ENCODE assay signal across 8 mouse cellular contexts in the genomic region with DNA sequence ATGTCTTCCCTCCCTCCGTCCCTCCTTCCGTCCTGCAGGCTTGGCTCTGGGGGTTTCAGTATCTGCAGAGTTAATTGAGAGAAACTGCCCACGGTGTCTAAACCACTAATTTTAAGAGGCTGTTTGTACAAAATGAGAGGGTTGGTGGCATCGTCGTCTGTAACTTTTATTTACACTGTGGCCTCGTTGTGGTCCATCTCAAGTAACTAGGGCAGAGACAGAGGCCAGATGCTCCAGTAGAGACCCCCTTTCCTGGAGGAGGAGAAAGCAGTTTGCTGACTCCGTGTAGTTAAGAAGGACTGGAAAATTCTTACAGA. TPM values are rescaled to one million over a fixed set of nuclear protein-coding genes. Genes with fewer than 3 reads are reported as not detected.
DNase-seq lines count a peak whose midpoint lies in the region; ATAC-seq lines count a peak whose summit lies in the region.

No protein-coding gene starts in this region.

- peak overlapping the region; percentile 90 for H3K9ac ChIP-seq in kidney, embryonic 15.5 days
- peak overlapping the region; percentile 89 for H3K9ac ChIP-seq in hindbrain, embryonic 14.5 days
- peak overlapping the region; percentile 95 for H3K9ac ChIP-seq in midbrain, embryonic 15.5 days

- peak overlapping the region; percentile 99 for H3K27ac ChIP-seq in kidney, embryonic 15.5 days
- peak overlapping the region; percentile 98 for H3K27ac ChIP-seq in brown adipose tissue, adult 24 weeks (replicated peaks; ENCODE audit: low read depth, low read length)
- H3K27ac ChIP-seq in hindbrain, embryonic 14.5 days, result peak overlapping the region; percentile 96
- H3K27ac ChIP-seq in midbrain, embryonic 15.5 days, result peak overlapping the region; percentile 96

- peak overlapping the region; percentile 90 for H3K4me2 ChIP-seq in kidney, embryonic 15.5 days
- peak overlapping the region; percentile 64 for H3K4me2 ChIP-seq in hindbrain, embryonic 14.5 days (replicated peaks)
- H3K4me2 ChIP-seq in midbrain, embryonic 15.5 days, result peak overlapping the region; percentile 54

- H3K36me3 ChIP-seq in kidney, embryonic 15.5 days, result peaks cover 13% of the 10 kb centered on the region; the same call in 1 of the 2 replicates
- peaks cover 7% of the 10 kb centered on the region; the same call in 1 of the 2 replicates for H3K36me3 ChIP-seq in hindbrain, embryonic 14.5 days (replicated peaks; ENCODE audit: control insufficient read depth, insufficient read depth)
- no peaks in the 10 kb centered on the region for H3K36me3 ChIP-seq in midbrain, embryonic 15.5 days (replicated peaks)

- H3K9me3 ChIP-seq in kidney, embryonic 15.5 days (replicated peaks), result no peaks in the 10 kb centered on the region
- no peaks in the 10 kb centered on the region for H3K9me3 ChIP-seq in hindbrain, embryonic 14.5 days (ENCODE audit: control insufficient read depth, low read length)
- no peaks in the 10 kb centered on the region for H3K9me3 ChIP-seq in midbrain, embryonic 15.5 days

- under 1% methylated on average over 7 of the region's 7 CpGs for WGBS in kidney, embryonic 15.5 days
- 1% methylated on average over 7 of the region's 7 CpGs for WGBS in hindbrain, embryonic 14.5 days
- WGBS in midbrain, embryonic 15.5 days, result 0% methylated on average over 7 of the region's 7 CpGs

- ATAC-seq in kidney, embryonic 15.5 days (replicated peaks; ENCODE audit: low FRiP score), result no peak
- no peak for ATAC-seq in hindbrain, embryonic 14.5 days (ENCODE audit: low FRiP score)
- no peak for ATAC-seq in midbrain, embryonic 15.5 days (replicated peaks)

- H3K4me1 ChIP-seq in kidney, embryonic 15.5 days, result peaks cover 55% of the 10 kb centered on the region
- H3K4me1 ChIP-seq in brown adipose tissue, adult 24 weeks (ENCODE audit: control insufficient read depth, insufficient read depth, insufficient read length, low read length), result peaks cover 9% of the 10 kb centered on the region
- H3K4me1 ChIP-seq in hindbrain, embryonic 14.5 days (replicated peaks; ENCODE audit: control insufficient read depth, insufficient read depth, low read length), result peaks cover 44% of the 10 kb centered on the region
- H3K4me1 ChIP-seq in midbrain, embryonic 15.5 days, result peaks cover 52% of the 10 kb centered on the region

- no peaks in the 10 kb centered on the region for H3K27me3 ChIP-seq in kidney, embryonic 15.5 days
- H3K27me3 ChIP-seq in hindbrain, embryonic 14.5 days (ENCODE audit: control insufficient read depth, insufficient read depth, low read length), result no peaks in the 10 kb centered on the region
- H3K27me3 ChIP-seq in midbrain, embryonic 15.5 days (replicated peaks), result no peaks in the 10 kb centered on the region

- peak overlapping the region; percentile 71 for H3K4me3 ChIP-seq in kidney, embryonic 15.5 days (replicated peaks)
- H3K4me3 ChIP-seq in brown adipose tissue, adult 24 weeks (ENCODE audit: insufficient read depth, low read depth, low read length), result peak overlapping the region; percentile 98
- peak overlapping the region; percentile 86 for H3K4me3 ChIP-seq in hindbrain, embryonic 14.5 days (replicated peaks; ENCODE audit: low read length)
- peak overlapping the region; percentile 55 for H3K4me3 ChIP-seq in midbrain, embryonic 15.5 days

- DNase-seq in kidney, postnatal 14 days, result no peak
- DNase-seq in hindbrain, embryonic 14.5 days (ENCODE audit: low spot score), result peak; percentile 39
- no peak for DNase-seq in frontal cortex, postnatal 25 days (ENCODE audit: low spot score in 2 of 2)
- DNase-seq in layer of hippocampus, adult 9-11 months, result no peak
- no peak for DNase-seq in spleen, adult 12 weeks (ENCODE audit: low spot score)

RNA-seq across cellular contexts. Expression of gene Ptpa, which starts 0.8 kb away (rescaled TPM):
- polyA plus RNA-seq in kidney, embryonic 15.5 days (2015; fragmentation: Nextera tagmentation; extraction: Ambion mirVana), result 162 and 175 TPM in 2 replicates
- 83.8 and 94.3 TPM in 2 replicates for polyA plus RNA-seq in brown adipose tissue, adult 24 weeks (2012; ENCODE audit: insufficient read depth, insufficient read length, missing spikeins)
- polyA plus RNA-seq in hindbrain, embryonic 14.5 days (2014; fragmentation: Nextera tagmentation; extraction: Ambion mirVana), result 71.7 and 79.8 TPM in 2 replicates
- polyA plus RNA-seq in midbrain, embryonic 15.5 days (2015; fragmentation: Nextera tagmentation; extraction: Ambion mirVana), result 152 and 155 TPM in 2 replicates

RNA-seq across cellular contexts. Expression of gene Crat, which starts 1.0 kb away (rescaled TPM):
- polyA plus RNA-seq in kidney, embryonic 15.5 days (2015; fragmentation: Nextera tagmentation; extraction: Ambion mirVana), result 27.2 and 30.9 TPM in 2 replicates
- polyA plus RNA-seq in brown adipose tissue, adult 24 weeks (2012; ENCODE audit: insufficient read depth, insufficient read length, missing spikeins), result 378 and 560 TPM in 2 replicates
- 30.3 and 32.0 TPM in 2 replicates for polyA plus RNA-seq in hindbrain, embryonic 14.5 days (2014; fragmentation: Nextera tagmentation; extraction: Ambion mirVana)
- 22.5 and 23.9 TPM in 2 replicates for polyA plus RNA-seq in midbrain, embryonic 15.5 days (2015; fragmentation: Nextera tagmentation; extraction: Ambion mirVana)

RNA-seq across cellular contexts. Expression of gene Dolpp1, which starts 24.6 kb away (rescaled TPM):
- 36.9 and 37.7 TPM in 2 replicates for polyA plus RNA-seq in kidney, embryonic 15.5 days (2015; fragmentation: Nextera tagmentation; extraction: Ambion mirVana)
- polyA plus RNA-seq in brown adipose tissue, adult 24 weeks (2012; ENCODE audit: insufficient read depth, insufficient read length, missing spikeins), result 10.4 and 13.8 TPM in 2 replicates
- polyA plus RNA-seq in hindbrain, embryonic 14.5 days (2014; fragmentation: Nextera tagmentation; extraction: Ambion mirVana), result 51.6 and 54.2 TPM in 2 replicates
- polyA plus RNA-seq in midbrain, embryonic 15.5 days (2015; fragmentation: Nextera tagmentation; extraction: Ambion mirVana), result 66.8 and 69.9 TPM in 2 replicates

RNA-seq across cellular contexts. Expression of gene Miga2, which starts 52.6 kb away (rescaled TPM):
- polyA plus RNA-seq in kidney, embryonic 15.5 days (2015; fragmentation: Nextera tagmentation; extraction: Ambion mirVana), result 26.4 and 28.8 TPM in 2 replicates
- polyA plus RNA-seq in brown adipose tissue, adult 24 weeks (2012; ENCODE audit: insufficient read depth, insufficient read length, missing spikeins), result 77.1 and 78.5 TPM in 2 replicates
- polyA plus RNA-seq in hindbrain, embryonic 14.5 days (2014; fragmentation: Nextera tagmentation; extraction: Ambion mirVana), result 27.3 and 32.3 TPM in 2 replicates
- 33.9 and 34.9 TPM in 2 replicates for polyA plus RNA-seq in midbrain, embryonic 15.5 days (2015; fragmentation: Nextera tagmentation; extraction: Ambion mirVana)

RNA-seq across cellular contexts. Expression of gene Ier5l, which starts 57.4 kb away (rescaled TPM):
- polyA plus RNA-seq in kidney, embryonic 15.5 days (2015; fragmentation: Nextera tagmentation; extraction: Ambion mirVana), result 3.3 and 3.5 TPM in 2 replicates
- 2.5 and 3.5 TPM in 2 replicates for polyA plus RNA-seq in brown adipose tissue, adult 24 weeks (2012; ENCODE audit: insufficient read depth, insufficient read length, missing spikeins)
- polyA plus RNA-seq in hindbrain, embryonic 14.5 days (2014; fragmentation: Nextera tagmentation; extraction: Ambion mirVana), result 2.4 and 2.7 TPM in 2 replicates
- 2.3 and 2.8 TPM in 2 replicates for polyA plus RNA-seq in midbrain, embryonic 15.5 days (2015; fragmentation: Nextera tagmentation; extraction: Ambion mirVana)

Comparison
In these comparisons a context has a peak if more than half of its experiments do, and no peak if none do; other contexts are left out.
1. RNA of gene Crat, which starts 1.0 kb away (polyA plus RNA-seq): 378 to 560 TPM in brown adipose tissue, adult 24 weeks; 27.2 to 30.9 TPM in kidney, embryonic 15.5 days, 30.3 to 32.0 TPM in hindbrain, embryonic 14.5 days and 22.5 to 23.9 TPM in midbrain, embryonic 15.5 days; every median in the first group is over 10 times any median in the second.
2. Peak in every context shown above with its lines, with median percentiles within 50 percentile points of each other: H3K27ac ChIP-seq, H3K4me2 ChIP-seq, H3K4me3 ChIP-seq and H3K9ac ChIP-seq.